Comparison of ENCODE assay signal across 16 mouse cellular contexts in the genomic region with DNA sequence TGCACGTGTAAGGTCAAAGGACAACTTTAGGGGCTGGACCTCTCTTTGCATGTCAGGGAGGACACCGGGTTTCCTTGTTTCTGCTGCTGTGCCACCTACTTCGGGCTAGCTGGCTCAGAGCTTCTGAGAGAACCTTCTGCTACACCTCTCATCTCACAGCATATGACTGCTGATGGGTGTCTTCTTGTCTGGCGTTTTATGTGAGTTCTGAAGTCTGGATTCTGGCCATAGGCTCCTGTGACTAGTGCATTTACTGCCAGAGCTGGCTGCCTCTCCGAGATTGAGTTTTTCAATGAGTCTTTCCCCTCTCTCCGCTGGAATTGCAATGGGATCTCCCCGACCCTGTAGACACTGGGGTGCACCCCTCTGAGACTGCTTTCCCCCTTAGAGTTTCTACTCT.
"Had no signal": no experiment of that assay in that cellular context is flagged by ENCODE, and none has a peak within 500 bp of the region (broad histone marks: within the 10 kb centered on the region; RNA-seq: fewer than 3 reads in every experiment).

No protein-coding gene starts in this region.

- ATAC-seq: forebrain, postnatal 0 days; hindbrain, postnatal 0 days; intestine, embryonic 16.5 days; liver, embryonic 12.5 days had no signal

- DNase-seq: forebrain, postnatal 0 days; gastrocnemius, postnatal 14 days; gastrocnemius, postnatal 36 days; heart, adult 18-20 months; heart, postnatal 10 days; heart, postnatal 36 days; kidney, adult 11 months; kidney, adult 2 months; kidney, adult 9 months; kidney, postnatal 14 days; kidney, postnatal 36 days; layer of hippocampus, postnatal 36 days; left cerebral cortex, postnatal 4 days had no signal
